Mouse (Mus musculus) hindbrain, embryonic 16.5 days (tissue): ENCODE data around the gene Hist1h2ap. TPM values are rescaled to one million over a fixed set of nuclear protein-coding genes. Genes with fewer than 3 reads are reported as not detected.
"Not testable (repeated sequence)": the region's sequence is repeated elsewhere in the genome, so short reads cannot be mapped to it uniquely, and the experiment has no call there.

Source experiments
- ATAC-seq: fragments of 200-750 bp; cut with Nextera tagmentation; 2 replicates; pipeline ENCODE4 v1.8.0; 2017; ENCODE audit warnings: moderate TSS enrichment, moderate library complexity
- H3K27ac ChIP-seq: fragments of 300-500 bp; sonication (generic); 2 replicates; pipeline ENCODE4 v1.5.1; 2014; ENCODE audit warnings: low read depth, mild to moderate bottlenecking, control low read depth, low read length, moderate library complexity
- H3K27me3 ChIP-seq: fragments of 300-500 bp; sonication (generic); replicated peaks from 2 replicates; pipeline ENCODE4 v1.6.1; 2014; ENCODE audit warnings: low read length; ENCODE audit not compliant: control insufficient read depth, insufficient read depth
- H3K36me3 ChIP-seq: fragments of 300-500 bp; sonication (generic); 2 replicates; pipeline ENCODE4 v1.6.1; 2014; ENCODE audit warnings: mild to moderate bottlenecking, low read length, moderate library complexity, mixed read lengths; ENCODE audit not compliant: control insufficient read depth, insufficient read depth
- H3K4me1 ChIP-seq: fragments of 300-500 bp; sonication (generic); 2 replicates; pipeline ENCODE4 v1.6.1; 2014; ENCODE audit warnings: low read depth, low read length; ENCODE audit not compliant: control insufficient read depth, insufficient read depth
- H3K4me2 ChIP-seq: fragments of 300-500 bp; sonication (generic); 2 replicates; pipeline ENCODE4 v1.6.1; 2014; ENCODE audit warnings: mild to moderate bottlenecking, low read length, control low read depth, moderate library complexity
- H3K4me3 ChIP-seq: fragments of 300-500 bp; sonication (generic); 2 replicates; pipeline ENCODE4 v1.5.1; 2014; ENCODE audit warnings: mild to moderate bottlenecking, low read length, control low read depth, moderate library complexity
- H3K9ac ChIP-seq: fragments of 300-500 bp; sonication (generic); 2 replicates; pipeline ENCODE4 v1.6.1; 2014; ENCODE audit warnings: low read depth, mild to moderate bottlenecking, control low read depth, low read length, moderate library complexity
- H3K9me3 ChIP-seq: fragments of 300-500 bp; sonication (generic); 2 replicates; pipeline ENCODE4 v1.6.1; 2014; ENCODE audit warnings: mild to moderate bottlenecking, low read length, moderate library complexity; ENCODE audit not compliant: control insufficient read depth
- WGBS: fragments of 180-500 bp; shearing (Covaris S2); extraction: QIAGEN DNeasy Blood & Tissue Kit; methylation state at CpG from one replicate; pipeline ENCODE4 v1.1.7; 2014; 5-methylcytosine and 5-hydroxymethylcytosine counted together
- polyA plus RNA-seq: library from polyadenylated mRNA; unstranded; fragments of >200 nt; fragmentation: Nextera tagmentation; extraction: Ambion mirVana; gene quantifications from 2 replicates; pipeline ENCODE4 v1.2.1, GENCODE M21; 2015

The Hist1h2ap gene
- polyA plus RNA-seq, 1 experiment from 2014 or later: 530 TPM

GRCm38 (mm10) chr13:21789925-21790324 is 43.4 kb downstream of the Hist1h2ap start:
- no peak overlapping the region for H3K9ac ChIP-seq
- H3K4me3 ChIP-seq: no peak overlapping the region
- H3K36me3 ChIP-seq: no peaks in the 10 kb centered on the region
- peaks cover 10% of the 10 kb centered on the region for H3K4me1 ChIP-seq
- H3K27ac ChIP-seq: no peak overlapping the region
- no peaks in the 10 kb centered on the region for H3K9me3 ChIP-seq
- 60% methylated on average over 6 of the region's 6 CpGs for WGBS
- ATAC-seq: no peak
- H3K4me2 ChIP-seq: no peak overlapping the region
- H3K27me3 ChIP-seq: no peaks in the 10 kb centered on the region

- Histone ChIP-seq H3K9me3 (no peaks in the 10 kb centered on the region), H3K36me3 (no peaks in the 10 kb centered on the region), H3K4me3 (no peak overlapping the region; the same call in 1 of the 2 replicates), H3K9ac (no peak overlapping the region), H3K4me2 (peak overlapping the region; percentile 63), H3K27me3 (no peaks in the 10 kb centered on the region), H3K4me1 (peaks cover 17% of the 10 kb centered on the region), H3K27ac (no peak overlapping the region)
- ATAC-seq: peak; percentile 10
- 16% methylated on average over 14 of the region's 21 CpGs for WGBS
Observed at GRCm38 (mm10) chr13:21787760-21788593, 45.3 kb downstream of the Hist1h2ap start.

GRCm38 (mm10) chr13:21786899-21787629 is 46.2 kb downstream of the Hist1h2ap start, which contains the start of the genes Hist1h2an and Hist1h2bp:
Gene Hist1h2an, minus strand, starts transcription at chr13:21787218.
Gene Hist1h2bp, plus strand, starts transcription at chr13:21787461.
- H3K36me3 ChIP-seq: not testable (repeated sequence)
- under 1% methylated on average over 35 of the region's 63 CpGs for WGBS

GRCm38 (mm10) chr13:21786189-21786898 is 47.0 kb downstream of the Hist1h2ap start:
- 4% methylated on average over 8 of the region's 8 CpGs for WGBS
- H3K9ac ChIP-seq: peak overlapping the region; percentile 51; the same call in 1 of the 2 replicates
- ATAC-seq: no peak

More at GRCm38 (mm10) chr13:21786899-21787629, 46.2 kb downstream of the Hist1h2ap start, which contains the start of the genes Hist1h2an and Hist1h2bp:
- peak within 1 kb of the TSS; percentile 42 for H3K4me3 ChIP-seq
- H3K4me1 ChIP-seq: peaks cover 23% of the 10 kb centered on the region
- H3K9me3 ChIP-seq, H3K27me3 ChIP-seq: not testable (repeated sequence)
- peak within 1 kb of the TSS; percentile 67 for H3K4me2 ChIP-seq
- peak within 1 kb of the TSS; percentile 77 for H3K27ac ChIP-seq
- H3K9ac ChIP-seq: peak within 1 kb of the TSS; percentile 51; the same call in 1 of the 2 replicates
- ATAC-seq: peak; percentile 97

GRCm38 (mm10) chr13:21784311-21784710 is 49.0 kb downstream of the Hist1h2ap start:
- no peak overlapping the region for H3K27ac ChIP-seq
- peak overlapping the region; percentile 56 for H3K4me2 ChIP-seq
- peaks cover 30% of the 10 kb centered on the region for H3K4me1 ChIP-seq
- H3K9me3 ChIP-seq: no peaks in the 10 kb centered on the region
- no peak for ATAC-seq
- no peak overlapping the region for H3K4me3 ChIP-seq
- 18% methylated on average over 6 of the region's 6 CpGs for WGBS
- 0 out of 2 replicates have a peak, but pooled peaks cover 2% of the 10 kb centered on the region for H3K27me3 ChIP-seq
- no peaks in the 10 kb centered on the region for H3K36me3 ChIP-seq
- no peak overlapping the region; the same call in 1 of the 2 replicates for H3K9ac ChIP-seq

More at GRCm38 (mm10) chr13:21786189-21786898, 47.0 kb downstream of the Hist1h2ap start:
- H3K36me3 ChIP-seq: no peaks in the 10 kb centered on the region
- peaks cover 23% of the 10 kb centered on the region for H3K4me1 ChIP-seq
- H3K4me3 ChIP-seq: peak overlapping the region; percentile 42
- H3K4me2 ChIP-seq: peak overlapping the region; percentile 67
- no peaks in the 10 kb centered on the region for H3K27me3 ChIP-seq
- peak overlapping the region; percentile 72; the same call in 1 of the 2 replicates for H3K27ac ChIP-seq
- H3K9me3 ChIP-seq: no peaks in the 10 kb centered on the region

- H3K4me1 ChIP-seq: peaks cover 32% of the 10 kb centered on the region
- 2% methylated on average over 9 of the region's 9 CpGs for WGBS
Observed at GRCm38 (mm10) chr13:21783734-21784161, 49.6 kb downstream of the Hist1h2ap start.

GRCm38 (mm10) chr13:21783255-21783617 is 50.1 kb downstream of the Hist1h2ap start, which contains the start of gene Hist1h3i:
Gene Hist1h3i, minus strand, starts transcription at chr13:21783370.
- Histone ChIP-seq H3K36me3 (no peaks in the 10 kb centered on the region), H3K4me1 (peaks cover 35% of the 10 kb centered on the region), H3K9ac (peak within 1 kb of the TSS; percentile 59), H3K27ac (peak within 1 kb of the TSS; percentile 68), H3K27me3 (0 out of 2 replicates have a peak, but pooled peaks cover 2% of the 10 kb centered on the region), H3K4me3 (peak within 1 kb of the TSS; percentile 37), H3K9me3 (no peaks in the 10 kb centered on the region), H3K4me2 (peak within 1 kb of the TSS; percentile 74)
- under 1% methylated on average over 13 of the region's 20 CpGs for WGBS
- ATAC-seq: peak; percentile 82

More at GRCm38 (mm10) chr13:21783734-21784161, 49.6 kb downstream of the Hist1h2ap start:
- Histone ChIP-seq H3K9me3 (no peaks in the 10 kb centered on the region), H3K27ac (no peak overlapping the region), H3K9ac (no peak overlapping the region; the same call in 1 of the 2 replicates), H3K4me2 (peak overlapping the region; percentile 56), H3K27me3 (0 out of 2 replicates have a peak, but pooled peaks cover 2% of the 10 kb centered on the region), H3K4me3 (peak overlapping the region; percentile 35), H3K36me3 (no peaks in the 10 kb centered on the region)
- no peak for ATAC-seq
